Mouse (Mus musculus): ENCODE measurements around the gene 4930578G10Rik. TPM values are rescaled to one million over a fixed set of nuclear protein-coding genes. Genes with fewer than 3 reads are reported as not detected.
A peak's percentile ranks its signal among the peaks of the same experiment; 100 is the strongest.

Gene 4930578G10Rik
- polyA plus RNA-seq, 1 experiment from 2014 or later = not detected

DNA sequence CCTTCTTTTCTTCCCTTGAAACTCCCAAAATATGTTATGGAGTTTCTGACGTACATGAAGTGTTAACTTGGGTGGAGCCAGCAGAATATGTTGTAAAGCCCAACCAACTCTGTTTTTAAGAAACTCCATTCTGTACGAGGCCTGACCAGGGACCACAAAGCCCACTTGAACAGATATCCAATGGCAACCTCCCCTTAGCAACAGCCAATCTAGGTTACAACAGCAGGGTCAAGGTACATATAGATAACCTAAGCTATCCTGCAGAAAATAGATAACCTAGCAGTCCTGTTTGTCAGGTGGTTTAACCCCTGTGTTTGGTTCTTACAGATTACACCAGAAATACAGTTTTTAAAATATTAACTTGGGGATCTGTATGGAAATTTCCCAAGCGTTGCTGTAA is 132.0 kb downstream of the 4930578G10Rik start:
- no peaks in the 10 kb centered on the region for H3K4me1 ChIP-seq (ENCODE audit: insufficient read depth, low read depth, low read length)
- no peaks in the 10 kb centered on the region for H3K36me3 ChIP-seq (ENCODE audit: insufficient read depth, low read length)
- H3K4me2 ChIP-seq (replicated peaks; ENCODE audit: low read depth, low read length) = no peak overlapping the region
- no peaks in the 10 kb centered on the region for H3K9me3 ChIP-seq (ENCODE audit: low read length)
- TF ChIP-seq EP300 (IDR thresholded peaks at IDR 0.05) (no peak), CTCF (IDR thresholded peaks at IDR 0.05) (no peak)
- DNase-seq (ENCODE audit: low spot score) (no peak), ATAC-seq (no peak)
- H3K27ac ChIP-seq (ENCODE audit: low read length) = no peak overlapping the region
- no peak overlapping the region for H3K9ac ChIP-seq (replicated peaks; ENCODE audit: low read depth)
- no peak overlapping the region for H3K4me3 ChIP-seq (ENCODE audit: low read depth, low read length)
- H3K27me3 ChIP-seq (replicated peaks; ENCODE audit: insufficient read depth, low read length) = no peaks in the 10 kb centered on the region
- 42% methylated on average over 3 of the region's 3 CpGs for WGBS

DNA sequence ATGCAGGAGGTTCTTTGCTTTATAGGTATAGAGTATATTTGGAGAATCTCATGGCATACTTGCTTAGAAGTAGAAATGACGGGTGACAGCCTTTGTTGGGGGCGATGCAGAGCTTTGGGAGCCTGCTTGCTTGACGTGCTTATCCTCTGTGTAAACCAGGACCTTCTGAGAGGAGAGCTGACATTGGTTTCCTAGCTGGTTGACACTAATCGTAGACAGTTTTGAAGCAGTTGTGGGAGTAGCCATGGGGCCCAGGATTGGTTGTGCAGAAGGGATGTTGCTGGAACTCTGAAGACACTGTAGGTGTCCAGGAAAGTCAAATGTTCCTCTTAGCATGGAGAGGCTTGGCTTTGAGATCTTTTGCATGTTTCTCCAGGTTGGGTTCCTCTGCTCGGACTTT is 132.8 kb downstream of the 4930578G10Rik start:
- no peaks in the 10 kb centered on the region for H3K9me3 ChIP-seq (ENCODE audit: low read length)

DNA sequence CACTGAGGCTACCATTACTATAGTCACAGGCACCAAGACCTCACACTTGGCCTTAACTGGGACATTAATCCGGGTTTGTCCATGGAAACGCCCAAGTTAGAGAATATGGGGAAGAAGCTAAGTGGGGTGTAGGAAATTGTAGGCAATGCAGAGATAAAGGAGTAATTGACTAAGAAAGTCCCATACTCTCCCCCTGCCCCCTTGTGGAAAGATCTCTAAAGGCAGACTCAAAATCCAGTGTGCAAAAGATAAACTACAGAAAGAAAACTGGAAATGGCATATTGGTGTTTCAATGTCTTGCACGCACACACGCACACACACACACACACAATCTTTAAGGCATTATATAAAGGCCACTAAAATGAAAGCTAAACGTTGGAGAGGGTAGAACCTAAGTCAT is 135.4 kb downstream of the 4930578G10Rik start:
- no peak overlapping the region for H3K4me2 ChIP-seq (replicated peaks; ENCODE audit: low read depth, low read length)
- H3K4me1 ChIP-seq (ENCODE audit: insufficient read depth, low read depth, low read length) = no peaks in the 10 kb centered on the region
- TF ChIP-seq CTCF (IDR thresholded peaks at IDR 0.05) (peak; percentile 52), EP300 (IDR thresholded peaks at IDR 0.05) (no peak)
- no peak overlapping the region for H3K27ac ChIP-seq (ENCODE audit: low read length)
- ATAC-seq (no peak), DNase-seq (ENCODE audit: low spot score) (no peak)
- WGBS = 75% methylated on average over 5 of the region's 5 CpGs
- no peak overlapping the region for H3K4me3 ChIP-seq (ENCODE audit: low read depth, low read length)
- H3K9me3 ChIP-seq (ENCODE audit: low read length) = no peaks in the 10 kb centered on the region
- no peaks in the 10 kb centered on the region for H3K36me3 ChIP-seq (ENCODE audit: insufficient read depth, low read length)
- H3K9ac ChIP-seq (replicated peaks; ENCODE audit: low read depth) = no peak overlapping the region
- no peaks in the 10 kb centered on the region for H3K27me3 ChIP-seq (replicated peaks; ENCODE audit: insufficient read depth, low read length)

More for the DNA sequence above, 132.8 kb downstream of the 4930578G10Rik start:
- TF ChIP-seq EP300 (IDR thresholded peaks at IDR 0.05) (no peak), CTCF (IDR thresholded peaks at IDR 0.05) (no peak)
- Histone ChIP-seq H3K36me3 (ENCODE audit: insufficient read depth, low read length) (no peaks in the 10 kb centered on the region), H3K4me2 (replicated peaks; ENCODE audit: low read depth, low read length) (no peak overlapping the region), H3K4me1 (ENCODE audit: insufficient read depth, low read depth, low read length) (no peaks in the 10 kb centered on the region), H3K4me3 (ENCODE audit: low read depth, low read length) (no peak overlapping the region), H3K9ac (replicated peaks; ENCODE audit: low read depth) (no peak overlapping the region), H3K27ac (ENCODE audit: low read length) (no peak overlapping the region), H3K27me3 (replicated peaks; ENCODE audit: insufficient read depth, low read length) (no peaks in the 10 kb centered on the region)
- DNase-seq (ENCODE audit: low spot score) (no peak), ATAC-seq (no peak)
- WGBS = 80% methylated on average over 5 of the region's 5 CpGs

DNA sequence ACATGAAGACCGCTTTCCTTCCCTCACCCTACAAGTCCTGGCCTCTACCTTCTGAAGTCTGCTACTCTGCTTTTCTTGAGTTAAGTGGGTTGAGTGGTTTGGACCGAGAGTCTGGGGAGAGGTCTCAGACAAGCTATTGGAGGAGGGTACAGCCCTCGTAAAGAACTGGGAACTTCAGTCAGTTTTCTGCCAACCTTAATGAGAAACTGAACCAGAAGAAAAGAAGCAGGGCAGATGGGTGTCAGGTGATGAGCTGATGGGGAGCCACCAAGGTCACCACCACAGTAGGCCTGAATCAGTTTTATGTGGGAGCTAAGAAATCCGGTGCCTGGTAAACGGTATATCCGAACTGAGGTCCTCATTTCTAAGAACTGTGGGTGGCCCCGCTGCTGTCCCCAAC is 136.8 kb downstream of the 4930578G10Rik start:
- Histone ChIP-seq H3K36me3 (ENCODE audit: insufficient read depth, low read length) (no peaks in the 10 kb centered on the region), H3K4me2 (replicated peaks; ENCODE audit: low read depth, low read length) (no peak overlapping the region), H3K9me3 (ENCODE audit: low read length) (no peaks in the 10 kb centered on the region), H3K27ac (ENCODE audit: low read length) (no peak overlapping the region), H3K4me3 (ENCODE audit: low read depth, low read length) (no peak overlapping the region), H3K27me3 (replicated peaks; ENCODE audit: insufficient read depth, low read length) (no peaks in the 10 kb centered on the region), H3K4me1 (ENCODE audit: insufficient read depth, low read depth, low read length) (no peaks in the 10 kb centered on the region), H3K9ac (replicated peaks; ENCODE audit: low read depth) (no peak overlapping the region)
- DNase-seq (ENCODE audit: low spot score) (no peak), ATAC-seq (no peak)
- TF ChIP-seq EP300 (IDR thresholded peaks at IDR 0.05) = no peak
- TF ChIP-seq CTCF (IDR thresholded peaks at IDR 0.05) = no peak
- 88% methylated on average over 7 of the region's 7 CpGs for WGBS

DNA sequence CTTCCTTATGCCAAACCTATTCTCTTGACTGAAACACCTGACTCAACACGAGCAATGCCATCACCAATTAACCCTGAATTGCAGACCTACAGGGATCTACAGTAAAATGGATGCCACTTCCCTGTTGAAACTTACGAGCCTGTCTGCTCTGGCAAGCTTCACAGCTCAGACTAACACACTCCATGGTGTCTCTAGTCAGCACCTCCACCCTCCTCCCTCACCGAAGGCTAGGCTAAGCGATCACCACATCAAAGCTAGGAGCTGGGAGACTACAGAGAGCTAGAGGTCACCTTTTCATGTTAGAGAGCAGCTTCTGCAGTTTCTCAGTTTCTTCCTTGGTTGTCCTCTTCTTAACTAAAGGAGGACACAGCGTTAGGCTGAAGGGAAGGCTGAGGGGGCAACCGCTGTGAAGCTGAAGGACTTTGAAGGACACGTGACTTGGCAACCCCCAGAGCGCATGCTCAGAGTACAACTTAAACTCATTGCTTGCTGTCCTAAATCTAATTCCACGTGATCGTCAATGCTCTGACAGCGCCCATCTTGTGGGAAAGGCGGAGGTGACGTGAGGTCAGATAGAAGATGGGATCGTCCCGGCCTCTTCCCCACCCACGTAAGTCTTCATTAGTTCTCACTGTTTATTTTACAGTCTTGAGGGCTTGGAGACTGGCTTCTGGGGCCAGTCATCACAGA is 137.5 kb downstream of the 4930578G10Rik start:
- no peaks in the 10 kb centered on the region for H3K36me3 ChIP-seq (ENCODE audit: insufficient read depth, low read length)
- TF ChIP-seq EP300 (IDR thresholded peaks at IDR 0.05) = no peak
- TF ChIP-seq CTCF (IDR thresholded peaks at IDR 0.05) = no peak
- H3K4me3 ChIP-seq (ENCODE audit: low read depth, low read length) = no peak overlapping the region
- ATAC-seq (no peak), DNase-seq (ENCODE audit: low spot score) (no peak)
- no peak overlapping the region for H3K4me2 ChIP-seq (replicated peaks; ENCODE audit: low read depth, low read length)
- whole genome bisulfite sequencing = 67% methylated on average over 16 of the region's 16 CpGs
- no peak overlapping the region for H3K27ac ChIP-seq (ENCODE audit: low read length)
- no peaks in the 10 kb centered on the region for H3K9me3 ChIP-seq (ENCODE audit: low read length)
- no peak overlapping the region for H3K9ac ChIP-seq (replicated peaks; ENCODE audit: low read depth)
- no peaks in the 10 kb centered on the region for H3K4me1 ChIP-seq (ENCODE audit: insufficient read depth, low read depth, low read length)
- no peaks in the 10 kb centered on the region for H3K27me3 ChIP-seq (replicated peaks; ENCODE audit: insufficient read depth, low read length)

DNA sequence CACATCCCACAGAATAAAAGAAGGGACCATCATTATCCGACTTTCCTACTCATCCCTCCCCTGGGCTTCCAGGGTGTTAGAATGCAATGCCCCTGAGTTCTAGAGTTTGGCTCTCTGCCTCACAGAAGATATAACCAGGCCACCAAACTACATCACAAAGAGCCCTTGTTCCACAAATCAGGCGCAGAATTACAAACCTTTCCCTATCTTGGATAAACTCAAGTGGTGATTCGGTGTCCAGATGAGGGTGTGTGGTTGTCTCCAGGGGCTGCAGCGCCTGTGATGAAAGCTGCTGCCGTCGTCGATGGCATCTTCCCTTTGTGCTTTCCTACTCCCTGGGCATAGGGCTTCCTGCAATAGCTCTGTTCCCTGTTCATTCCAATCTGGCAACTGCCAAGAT is 138.8 kb downstream of the 4930578G10Rik start, which contains the start of gene Fam205c:
Fam205c (minus strand) TSS at position 101 of the 400 bp plus-strand sequence.
- Histone ChIP-seq H3K4me1 (ENCODE audit: insufficient read depth, low read depth, low read length) (no peaks in the 10 kb centered on the region), H3K4me2 (replicated peaks; ENCODE audit: low read depth, low read length) (no peak within 1 kb of the TSS), H3K27me3 (replicated peaks; ENCODE audit: insufficient read depth, low read length) (no peaks in the 10 kb centered on the region), H3K36me3 (ENCODE audit: insufficient read depth, low read length) (no peaks in the 10 kb centered on the region), H3K9me3 (ENCODE audit: low read length) (no peaks in the 10 kb centered on the region), H3K9ac (replicated peaks; ENCODE audit: low read depth) (no peak within 1 kb of the TSS), H3K4me3 (ENCODE audit: low read depth, low read length) (no peak within 1 kb of the TSS), H3K27ac (ENCODE audit: low read length) (no peak within 1 kb of the TSS)
- ATAC-seq = no peak
- whole genome bisulfite sequencing = 73% methylated on average over 7 of the region's 7 CpGs
- TF ChIP-seq CTCF (IDR thresholded peaks at IDR 0.05) (no peak), EP300 (IDR thresholded peaks at IDR 0.05) (no peak)
- no peak for DNase-seq (ENCODE audit: low spot score)
